Mouse (Mus musculus) hindbrain, embryonic 16.5 days (tissue): ENCODE measurements at regions not wholly inside any gene's neighbourhood (a gene's known extent, or its start where the extent isn't known, plus 50 kb on each side); places are given as distances from the start of the nearest gene placed in this dataset.

ENCODE experiments used
- ATAC-seq: fragments of 200-750 bp; cut with Nextera tagmentation; 2 replicates; pipeline ENCODE4 v1.8.0; 2017; ENCODE audit warnings: moderate TSS enrichment, moderate library complexity
- H3K27ac ChIP-seq: fragments of 300-500 bp; sonication (generic); 2 replicates; pipeline ENCODE4 v1.5.1; 2014; ENCODE audit warnings: low read depth, mild to moderate bottlenecking, control low read depth, low read length, moderate library complexity
- H3K27me3 ChIP-seq: fragments of 300-500 bp; sonication (generic); replicated peaks from 2 replicates; pipeline ENCODE4 v1.6.1; 2014; ENCODE audit warnings: low read length; ENCODE audit not compliant: control insufficient read depth, insufficient read depth
- H3K36me3 ChIP-seq: fragments of 300-500 bp; sonication (generic); 2 replicates; pipeline ENCODE4 v1.6.1; 2014; ENCODE audit warnings: mild to moderate bottlenecking, low read length, moderate library complexity, mixed read lengths; ENCODE audit not compliant: control insufficient read depth, insufficient read depth
- H3K4me1 ChIP-seq: fragments of 300-500 bp; sonication (generic); 2 replicates; pipeline ENCODE4 v1.6.1; 2014; ENCODE audit warnings: low read depth, low read length; ENCODE audit not compliant: control insufficient read depth, insufficient read depth
- H3K4me2 ChIP-seq: fragments of 300-500 bp; sonication (generic); 2 replicates; pipeline ENCODE4 v1.6.1; 2014; ENCODE audit warnings: mild to moderate bottlenecking, low read length, control low read depth, moderate library complexity
- H3K4me3 ChIP-seq: fragments of 300-500 bp; sonication (generic); 2 replicates; pipeline ENCODE4 v1.5.1; 2014; ENCODE audit warnings: mild to moderate bottlenecking, low read length, control low read depth, moderate library complexity
- H3K9ac ChIP-seq: fragments of 300-500 bp; sonication (generic); 2 replicates; pipeline ENCODE4 v1.6.1; 2014; ENCODE audit warnings: low read depth, mild to moderate bottlenecking, control low read depth, low read length, moderate library complexity
- H3K9me3 ChIP-seq: fragments of 300-500 bp; sonication (generic); 2 replicates; pipeline ENCODE4 v1.6.1; 2014; ENCODE audit warnings: mild to moderate bottlenecking, low read length, moderate library complexity; ENCODE audit not compliant: control insufficient read depth
- WGBS: fragments of 180-500 bp; shearing (Covaris S2); extraction: QIAGEN DNeasy Blood & Tissue Kit; methylation state at CpG from one replicate; pipeline ENCODE4 v1.1.7; 2014; 5-methylcytosine and 5-hydroxymethylcytosine counted together

DNA sequence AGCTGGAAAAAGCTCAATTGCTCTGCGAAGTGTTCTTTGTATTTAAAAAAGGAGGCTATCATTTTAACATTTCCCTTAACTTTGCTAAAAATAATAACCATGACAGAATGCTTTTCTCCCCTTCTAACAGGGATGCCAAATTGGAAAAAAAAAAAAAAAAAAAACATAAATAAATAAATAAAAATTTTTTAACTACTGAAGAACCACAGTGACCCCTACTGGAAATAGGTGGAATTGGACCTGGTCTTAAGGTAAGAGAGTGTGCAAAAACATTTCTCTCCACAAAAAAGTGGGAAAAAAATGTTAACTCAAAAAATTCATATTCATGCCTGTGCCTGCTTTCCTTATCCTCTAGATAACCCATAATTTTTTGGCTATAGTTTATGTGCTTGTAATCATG is 369.8 kb downstream of the Atp23 start:
- Histone ChIP-seq H3K4me2 (no peak overlapping the region; the same call in 1 of the 2 replicates), H3K27ac (no peak overlapping the region), H3K4me1 (peaks cover 3% of the 10 kb centered on the region; the same call in 1 of the 2 replicates), H3K4me3 (no peak overlapping the region), H3K9me3 (no peaks in the 10 kb centered on the region), H3K9ac (no peak overlapping the region), H3K36me3 (no peaks in the 10 kb centered on the region), H3K27me3 (no peaks in the 10 kb centered on the region; the same call in 1 of the 2 replicates)
- no peak for ATAC-seq
- WGBS, result 41% methylated on average over 1 of the region's 1 CpGs

GRCm38 (mm10) chr10:126528801-126529200 is 372.4 kb downstream of the Atp23 start:
- Histone ChIP-seq H3K36me3 (no peaks in the 10 kb centered on the region), H3K27ac (no peak overlapping the region), H3K27me3 (no peaks in the 10 kb centered on the region; the same call in 1 of the 2 replicates), H3K4me3 (no peak overlapping the region), H3K4me1 (peaks cover 3% of the 10 kb centered on the region; the same call in 1 of the 2 replicates), H3K9me3 (no peaks in the 10 kb centered on the region), H3K4me2 (no peak overlapping the region), H3K9ac (no peak overlapping the region)
- ATAC-seq, result no peak
- WGBS, result 83% methylated on average over 2 of the region's 2 CpGs

GRCm38 (mm10) chr10:126526186-126526585 is 375.0 kb downstream of the Atp23 start:
- Histone ChIP-seq H3K27me3 (no peaks in the 10 kb centered on the region), H3K9me3 (no peaks in the 10 kb centered on the region), H3K9ac (no peak overlapping the region), H3K4me1 (peaks cover 9% of the 10 kb centered on the region), H3K4me2 (no peak overlapping the region), H3K4me3 (no peak overlapping the region), H3K36me3 (no peaks in the 10 kb centered on the region), H3K27ac (no peak overlapping the region)
- no peak for ATAC-seq
- 24% methylated on average over 5 of the region's 5 CpGs for WGBS

DNA sequence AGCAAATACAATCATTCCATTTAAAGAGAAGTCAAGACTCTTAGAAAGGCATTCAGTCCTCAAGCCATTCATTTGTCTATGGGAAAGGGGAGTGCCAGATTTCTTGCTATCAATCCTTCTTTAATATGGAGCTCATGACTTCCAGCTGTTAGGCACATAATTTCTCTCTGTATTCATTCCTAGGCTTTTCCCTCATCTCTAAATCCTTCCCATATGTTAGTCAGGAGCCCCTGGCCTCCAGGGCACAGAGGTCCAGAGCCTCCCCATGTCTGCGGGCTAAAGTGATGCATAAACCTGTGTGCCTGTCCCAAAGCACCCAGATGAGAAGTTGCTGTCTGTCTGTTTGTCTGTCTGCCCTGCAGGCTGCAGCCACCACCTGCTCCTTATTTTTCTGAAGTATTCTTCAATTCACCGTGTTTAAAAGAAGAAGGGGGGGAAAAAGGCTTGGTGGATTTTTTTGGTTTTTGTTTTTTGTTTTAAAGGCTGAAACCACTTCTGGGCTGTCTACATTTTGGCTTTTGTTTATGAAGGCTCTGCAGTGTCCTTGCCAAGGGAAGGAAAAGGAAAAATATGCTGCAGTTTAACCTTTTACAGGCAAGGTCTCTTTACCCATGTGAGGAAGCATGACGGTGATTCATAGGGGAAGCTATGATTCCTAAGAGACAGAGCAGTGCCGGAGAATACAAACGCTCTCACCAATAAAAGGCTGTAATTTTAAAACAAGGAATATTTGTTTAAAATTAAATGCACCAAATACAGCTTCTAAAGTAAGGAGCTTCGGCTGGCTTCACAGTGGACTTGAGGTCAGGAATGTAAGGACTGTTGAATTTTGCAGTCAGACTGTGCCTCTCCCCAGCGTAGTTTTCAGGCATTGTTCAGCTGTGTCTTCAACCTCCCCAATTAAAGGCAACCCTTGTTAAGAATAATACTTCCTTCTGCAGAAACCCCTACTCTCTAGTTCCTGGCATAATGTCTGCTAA is 379.0 kb downstream of the Atp23 start:
- WGBS, result 43% methylated on average over 7 of the region's 7 CpGs
- H3K27me3 ChIP-seq, result no peaks in the 10 kb centered on the region
- no peaks in the 10 kb centered on the region for H3K9me3 ChIP-seq
- H3K4me2 ChIP-seq, result no peak overlapping the region
- no peak overlapping the region for H3K4me3 ChIP-seq
- no peak overlapping the region for H3K9ac ChIP-seq
- peaks cover 6% of the 10 kb centered on the region for H3K4me1 ChIP-seq
- ATAC-seq, result no peak
- no peak overlapping the region for H3K27ac ChIP-seq
- no peaks in the 10 kb centered on the region for H3K36me3 ChIP-seq

DNA sequence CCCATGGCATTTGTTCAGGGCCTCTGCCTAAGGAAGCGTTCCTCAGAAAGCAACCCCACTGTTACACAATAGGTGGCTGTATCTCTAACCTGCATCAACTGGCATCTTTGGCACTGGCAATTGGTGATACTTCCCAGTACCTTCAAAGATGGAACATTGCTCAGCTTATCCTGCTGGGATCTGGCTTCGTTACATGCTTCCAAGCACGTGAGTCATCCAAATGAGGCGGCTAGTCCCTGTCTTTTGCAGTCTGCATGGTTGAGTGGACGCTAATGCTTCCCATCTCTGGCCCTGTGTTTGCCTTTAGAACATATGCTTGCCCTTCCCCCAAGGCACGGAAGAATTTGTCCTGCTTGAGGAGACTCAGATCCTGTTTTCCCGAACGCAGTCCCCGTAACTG is 380.2 kb downstream of the Atp23 start:
- Histone ChIP-seq H3K4me1 (peaks cover 6% of the 10 kb centered on the region), H3K9me3 (no peaks in the 10 kb centered on the region), H3K4me2 (no peak overlapping the region), H3K36me3 (no peaks in the 10 kb centered on the region), H3K4me3 (no peak overlapping the region), H3K9ac (no peak overlapping the region), H3K27ac (no peak overlapping the region), H3K27me3 (no peaks in the 10 kb centered on the region)
- ATAC-seq, result peak; percentile 87
- WGBS, result 45% methylated on average over 9 of the region's 9 CpGs

DNA sequence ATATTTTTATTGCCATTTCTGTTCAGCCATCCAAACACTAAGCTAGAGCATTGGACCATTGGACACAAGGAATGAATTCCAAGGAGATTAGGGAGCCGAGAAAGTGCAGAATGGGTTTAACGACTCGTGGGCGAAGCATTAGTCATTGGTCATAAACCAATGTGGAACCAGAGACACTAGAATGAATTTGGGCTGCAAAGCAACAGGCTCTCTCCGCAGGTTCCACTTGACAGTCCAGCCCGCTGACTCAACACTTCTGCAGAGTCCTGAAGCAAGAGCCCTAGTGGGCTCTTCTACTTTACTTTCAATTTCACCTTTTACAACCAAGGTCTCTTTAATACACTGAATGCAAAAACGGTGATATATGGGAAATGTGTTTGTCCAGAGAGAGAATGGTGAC is 388.0 kb downstream of the Atp23 start:
- Histone ChIP-seq H3K27ac (no peak overlapping the region), H3K36me3 (no peaks in the 10 kb centered on the region)
- 83% methylated on average over 7 of the region's 7 CpGs for WGBS

DNA sequence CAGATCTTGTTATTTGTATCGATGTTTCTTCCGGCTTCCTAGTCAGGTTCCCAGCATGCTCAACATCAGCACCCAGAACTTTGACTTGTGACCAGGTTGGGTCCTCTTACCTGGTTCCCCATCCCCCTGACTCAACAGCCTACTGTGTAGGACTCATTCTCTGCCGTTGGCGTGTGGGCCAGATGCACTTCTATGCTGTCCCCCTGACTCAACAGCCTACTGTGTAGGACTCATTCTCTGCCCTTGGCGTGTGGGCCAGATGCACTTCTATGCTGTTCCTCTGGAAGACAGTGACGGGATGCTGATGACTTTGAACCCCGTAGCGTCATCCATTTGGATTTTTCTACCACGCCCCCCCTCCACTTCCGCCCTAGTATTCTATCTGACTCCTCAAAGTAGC is 389.6 kb downstream of the Atp23 start:
- Histone ChIP-seq H3K27ac (no peak overlapping the region), H3K9ac (no peak overlapping the region), H3K9me3 (no peaks in the 10 kb centered on the region), H3K36me3 (no peaks in the 10 kb centered on the region), H3K27me3 (no peaks in the 10 kb centered on the region), H3K4me3 (no peak overlapping the region), H3K4me1 (no peaks in the 10 kb centered on the region), H3K4me2 (no peak overlapping the region)
- WGBS, result 95% methylated on average over 10 of the region's 10 CpGs
- ATAC-seq, result no peak

More for the DNA sequence above, 388.0 kb downstream of the Atp23 start:
- no peak for ATAC-seq
- Histone ChIP-seq H3K4me1 (no peaks in the 10 kb centered on the region), H3K27me3 (no peaks in the 10 kb centered on the region), H3K9ac (no peak overlapping the region), H3K9me3 (no peaks in the 10 kb centered on the region), H3K4me3 (no peak overlapping the region), H3K4me2 (no peak overlapping the region)

GRCm38 (mm10) chr10:126505988-126506387 is 395.2 kb downstream of the Atp23 start:
- no peaks in the 10 kb centered on the region for H3K36me3 ChIP-seq
- H3K9ac ChIP-seq, result no peak overlapping the region
- no peak for ATAC-seq
- no peaks in the 10 kb centered on the region for H3K9me3 ChIP-seq
- 90% methylated on average over 5 of the region's 5 CpGs for WGBS
- H3K27me3 ChIP-seq, result no peaks in the 10 kb centered on the region
- no peak overlapping the region for H3K27ac ChIP-seq
- no peaks in the 10 kb centered on the region for H3K4me1 ChIP-seq
- no peak overlapping the region for H3K4me2 ChIP-seq
- no peak overlapping the region for H3K4me3 ChIP-seq

- H3K4me1 ChIP-seq, result no peaks in the 10 kb centered on the region
- H3K36me3 ChIP-seq, result no peaks in the 10 kb centered on the region
- ATAC-seq, result no peak
- H3K27ac ChIP-seq, result no peak overlapping the region
- WGBS, result 55% methylated on average over 5 of the region's 5 CpGs
- no peak overlapping the region for H3K9ac ChIP-seq
- H3K4me3 ChIP-seq, result no peak overlapping the region
- H3K4me2 ChIP-seq, result no peak overlapping the region
- H3K27me3 ChIP-seq, result no peaks in the 10 kb centered on the region
- H3K9me3 ChIP-seq, result no peaks in the 10 kb centered on the region
Observed at GRCm38 (mm10) chr10:126502013-126502688, 399.0 kb downstream of the Atp23 start.
